Mouse (Mus musculus) ovary, postnatal 10 days (tissue): ENCODE data around the gene Cdt1.

ENCODE experiments used
- DNase-seq: peaks from one replicate; pipeline ENCODE4 v3.0.0; 2022; ENCODE audit warnings: low spot score

The Cdt1 gene

GRCm38 (mm10) chr8:122567361-122568108, at the start of gene Cdt1:
TSS of gene Cdt1 (plus strand) at chr8:122568015.
- peak; percentile 93 for DNase-seq

- DNase-seq: no peak
Measured at GRCm38 (mm10) chr8:122520611-122521010, 47.2 kb upstream of the Cdt1 start.

- DNase-seq: no peak
Measured at GRCm38 (mm10) chr8:122522796-122523651, 44.8 kb upstream of the Cdt1 start.

GRCm38 (mm10) chr8:122523652-122524360, 44.0 kb upstream of the Cdt1 start:
- no peak for DNase-seq

- DNase-seq: no peak
Measured at GRCm38 (mm10) chr8:122524506-122524905, 43.3 kb upstream of the Cdt1 start.

- no peak for DNase-seq
Measured at GRCm38 (mm10) chr8:122525004-122525403, 42.8 kb upstream of the Cdt1 start.

GRCm38 (mm10) chr8:122526084-122526483, 41.7 kb upstream of the Cdt1 start:
- no peak for DNase-seq

GRCm38 (mm10) chr8:122526526-122527170, 41.2 kb upstream of the Cdt1 start:
- no peak for DNase-seq

- DNase-seq: no peak
Measured at GRCm38 (mm10) chr8:122527937-122528336, 39.9 kb upstream of the Cdt1 start.

GRCm38 (mm10) chr8:122529159-122529558, 38.7 kb upstream of the Cdt1 start:
- no peak for DNase-seq

GRCm38 (mm10) chr8:122531312-122531711, 36.5 kb upstream of the Cdt1 start:
- no peak for DNase-seq

GRCm38 (mm10) chr8:122537033-122537432, 30.8 kb upstream of the Cdt1 start:
- no peak for DNase-seq

- no peak for DNase-seq
Measured at GRCm38 (mm10) chr8:122537812-122538211, 30.0 kb upstream of the Cdt1 start.

GRCm38 (mm10) chr8:122538310-122539076, 29.3 kb upstream of the Cdt1 start:
- no peak for DNase-seq

GRCm38 (mm10) chr8:122544138-122544537, 23.7 kb upstream of the Cdt1 start:
- no peak for DNase-seq

GRCm38 (mm10) chr8:122546066-122546755, 21.6 kb upstream of the Cdt1 start:
- DNase-seq: no peak

- DNase-seq: no peak
Measured at GRCm38 (mm10) chr8:122546811-122547453, 20.9 kb upstream of the Cdt1 start.

- DNase-seq: no peak
Measured at GRCm38 (mm10) chr8:122547815-122548214, 20.0 kb upstream of the Cdt1 start.

- no peak for DNase-seq
Measured at GRCm38 (mm10) chr8:122548331-122548730, 19.5 kb upstream of the Cdt1 start.

- DNase-seq: no peak
Measured at GRCm38 (mm10) chr8:122548891-122549439, 18.9 kb upstream of the Cdt1 start.
